Mouse (Mus musculus) intestine, embryonic 16.5 days (tissue): Measurements from ENCODE around the gene Col12a1. TPM values are rescaled to one million over a fixed set of nuclear protein-coding genes. Genes with fewer than 3 reads are reported as not detected.

Source experiments
- ATAC-seq: fragments of 200-750 bp; cut with Nextera tagmentation; 2 replicates; pipeline ENCODE4 v1.8.0; 2017; ENCODE audit warnings: moderate TSS enrichment, moderate library complexity
- H3K27ac ChIP-seq: fragments of 300-500 bp; sonication (generic); 2 replicates; pipeline ENCODE4 v1.5.1; 2014; ENCODE audit warnings: mild to moderate bottlenecking, low read length
- H3K27me3 ChIP-seq: fragments of 300-500 bp; sonication (generic); replicated peaks from 2 replicates; pipeline ENCODE4 v1.6.1; 2014; ENCODE audit warnings: low read length, control low read depth, mixed read lengths; ENCODE audit not compliant: control insufficient read depth, insufficient read depth
- H3K36me3 ChIP-seq: fragments of 300-500 bp; sonication (generic); 2 replicates; pipeline ENCODE4 v1.6.1; 2014; ENCODE audit warnings: low read length, control low read depth; ENCODE audit not compliant: control insufficient read depth, insufficient read depth
- H3K4me1 ChIP-seq: fragments of 300-500 bp; sonication (generic); 2 replicates; pipeline ENCODE4 v1.6.1; 2014; ENCODE audit warnings: low read length, control low read depth, mixed read lengths; ENCODE audit not compliant: control insufficient read depth, insufficient read depth
- H3K4me2 ChIP-seq: fragments of 300-500 bp; sonication (generic); 2 replicates; pipeline ENCODE4 v1.6.1; 2014; ENCODE audit warnings: low read depth, low read length, control low read depth
- H3K4me3 ChIP-seq: fragments of 300-500 bp; sonication (generic); 2 replicates; pipeline ENCODE4 v1.5.1; 2014; ENCODE audit warnings: mild to moderate bottlenecking, low read length
- H3K9ac ChIP-seq: fragments of 300-500 bp; sonication (generic); 2 replicates; pipeline ENCODE4 v1.6.1; 2014; ENCODE audit warnings: low read depth, low read length
- H3K9me3 ChIP-seq: fragments of 300-500 bp; sonication (generic); 2 replicates; pipeline ENCODE4 v1.6.1; 2016; ENCODE audit warnings: low read length, control low read depth; ENCODE audit not compliant: control insufficient read depth
- WGBS: fragments of 180-500 bp; shearing (Covaris S2); extraction: QIAGEN DNeasy Blood & Tissue Kit; methylation state at CpG from one replicate; pipeline ENCODE4 v1.1.7; 2014; 5-methylcytosine and 5-hydroxymethylcytosine counted together
- polyA plus RNA-seq: library from polyadenylated mRNA; unstranded; fragments of >200 nt; fragmentation: Nextera tagmentation; extraction: Ambion mirVana; gene quantifications from 2 replicates; pipeline ENCODE4 v1.2.1, GENCODE M21; 2015

Col12a1 gene
- polyA plus RNA-seq, 1 experiment from 2014 or later: 25.4 TPM

DNA sequence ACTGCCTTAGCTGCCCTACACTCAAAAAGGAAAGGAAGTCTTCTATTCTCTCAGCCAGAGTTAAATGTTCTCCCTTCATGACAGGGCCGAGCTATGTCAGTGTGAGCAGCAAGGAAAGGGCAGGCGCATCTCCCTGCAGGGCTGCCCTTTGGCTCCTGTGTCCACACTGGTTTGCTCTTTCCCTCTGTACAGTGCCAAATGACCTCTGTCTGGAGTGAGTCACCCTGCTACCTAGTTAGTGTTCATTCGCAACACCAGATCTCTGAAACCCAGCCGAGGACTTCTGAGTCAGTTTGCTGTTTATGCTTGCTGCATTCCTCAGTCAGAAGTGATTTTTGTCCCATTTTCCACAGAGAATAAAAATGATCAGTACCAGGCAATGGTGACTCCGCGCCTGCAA lies 108.3 kb downstream of the Col12a1 start:
- H3K4me1 ChIP-seq: peaks cover 2% of the 10 kb centered on the region; the same call in 1 of the 2 replicates
- H3K36me3 ChIP-seq: no peaks in the 10 kb centered on the region
- no peak overlapping the region for H3K4me2 ChIP-seq
- H3K9me3 ChIP-seq: no peaks in the 10 kb centered on the region
- no peak overlapping the region for H3K27ac ChIP-seq
- no peak for ATAC-seq
- 75% methylated on average over 6 of the region's 6 CpGs for WGBS
- no peaks in the 10 kb centered on the region for H3K27me3 ChIP-seq
- H3K4me3 ChIP-seq: no peak overlapping the region
- H3K9ac ChIP-seq: no peak overlapping the region

- no peak for ATAC-seq
- Histone ChIP-seq H3K4me3 (no peak overlapping the region), H3K27me3 (no peaks in the 10 kb centered on the region), H3K36me3 (no peaks in the 10 kb centered on the region), H3K9ac (no peak overlapping the region), H3K27ac (no peak overlapping the region), H3K4me2 (no peak overlapping the region), H3K4me1 (peaks cover 2% of the 10 kb centered on the region; the same call in 1 of the 2 replicates), H3K9me3 (no peaks in the 10 kb centered on the region)
- WGBS: 76% methylated on average over 4 of the region's 4 CpGs
Measured at GRCm38 (mm10) chr9:79609661-79610060, 109.0 kb downstream of the Col12a1 start.

DNA sequence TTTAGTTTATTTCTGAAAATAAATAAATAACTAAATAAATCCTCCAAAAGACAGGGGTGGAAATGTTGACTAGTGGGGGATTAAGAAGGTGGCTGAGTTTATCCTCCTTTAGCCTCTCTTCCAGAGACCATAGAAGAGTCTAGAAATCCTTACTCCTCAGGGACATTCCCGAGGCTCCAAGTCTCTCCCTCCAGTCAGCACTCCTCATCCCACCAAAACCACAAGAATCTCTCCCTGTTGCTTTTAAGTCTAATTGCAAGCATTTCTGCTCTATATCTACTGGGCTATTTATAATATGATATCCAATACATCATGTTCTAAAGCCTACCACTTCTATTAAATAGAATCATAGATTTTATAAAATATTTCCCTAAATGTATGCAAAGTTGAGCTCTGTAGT lies 109.8 kb downstream of the Col12a1 start:
- Histone ChIP-seq H3K4me2 (no peak overlapping the region), H3K27ac (no peak overlapping the region), H3K27me3 (no peaks in the 10 kb centered on the region), H3K9me3 (no peaks in the 10 kb centered on the region), H3K4me1 (peaks cover 2% of the 10 kb centered on the region; the same call in 1 of the 2 replicates), H3K4me3 (no peak overlapping the region), H3K36me3 (no peaks in the 10 kb centered on the region), H3K9ac (no peak overlapping the region)
- ATAC-seq: no peak
- WGBS: 46% methylated on average over 1 of the region's 1 CpGs

DNA sequence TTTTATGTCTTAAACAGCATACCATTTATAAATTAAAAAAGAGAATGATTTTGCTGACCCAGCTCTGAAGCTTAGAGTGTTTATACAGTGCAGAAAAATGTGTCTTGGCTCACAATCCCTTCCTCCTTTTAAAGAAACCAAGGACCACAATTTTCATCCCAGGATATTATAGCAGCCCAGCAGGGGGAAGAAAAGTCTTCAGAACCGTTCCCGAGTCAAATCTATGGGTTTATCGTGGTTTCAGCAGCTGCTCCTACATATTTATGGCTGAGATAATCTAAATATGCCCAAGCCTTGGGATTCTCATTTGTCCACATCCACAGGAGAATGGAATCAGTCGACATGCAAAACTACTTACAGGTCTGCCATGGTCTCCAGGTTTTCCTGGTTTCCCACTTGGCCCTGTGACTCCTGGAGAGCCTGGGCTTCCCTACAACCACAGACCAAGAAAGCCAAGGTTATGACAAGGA lies 110.5 kb downstream of the Col12a1 start:
- Histone ChIP-seq H3K9ac (no peak overlapping the region), H3K4me3 (no peak overlapping the region), H3K27me3 (no peaks in the 10 kb centered on the region), H3K4me2 (no peak overlapping the region), H3K4me1 (peaks cover 2% of the 10 kb centered on the region; the same call in 1 of the 2 replicates), H3K36me3 (no peaks in the 10 kb centered on the region), H3K9me3 (no peaks in the 10 kb centered on the region), H3K27ac (peak overlapping the region; percentile 72)
- ATAC-seq: peak; percentile 68; the same call in 1 of the 2 replicates
- 37% methylated on average over 4 of the region's 4 CpGs for WGBS

DNA sequence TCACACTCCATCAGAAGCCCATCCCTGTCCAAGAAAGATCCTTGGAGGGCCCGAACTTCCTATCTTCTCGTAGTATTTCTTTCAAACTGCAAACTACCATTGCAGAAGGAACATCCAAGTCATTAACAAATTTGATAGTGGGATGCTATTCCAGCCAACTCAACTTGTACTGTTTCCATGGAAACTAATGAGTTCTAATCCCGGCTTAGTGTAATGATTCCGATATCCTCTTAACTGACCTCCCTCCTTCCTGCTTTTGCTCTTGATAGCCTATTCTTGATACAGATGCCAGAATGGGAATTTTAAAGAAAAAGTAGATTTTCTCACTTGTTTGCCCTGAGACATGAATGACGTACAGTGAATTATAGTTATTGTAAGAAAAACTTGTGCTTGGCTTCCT lies 112.5 kb downstream of the Col12a1 start:
- 70% methylated on average over 5 of the region's 5 CpGs for WGBS
- H3K4me1 ChIP-seq: peaks cover 2% of the 10 kb centered on the region; the same call in 1 of the 2 replicates

DNA sequence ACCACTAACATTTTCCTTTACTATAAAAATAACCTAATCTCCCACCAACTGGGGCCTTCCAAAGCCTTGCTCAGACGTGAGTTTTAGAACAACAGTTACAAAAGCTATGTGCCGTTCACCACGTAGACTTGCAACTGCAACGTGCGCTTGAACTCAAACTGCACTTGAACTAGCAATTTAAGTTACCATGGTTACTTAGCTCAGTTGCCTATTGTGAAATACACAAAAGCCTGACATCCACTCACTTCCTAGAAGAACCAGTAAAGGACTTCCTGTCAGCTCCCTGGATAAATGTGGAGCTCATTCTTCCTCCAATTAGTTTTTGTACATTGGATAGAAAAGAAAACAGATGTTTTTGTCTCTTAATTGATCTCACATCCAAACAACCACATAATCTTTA lies 112.9 kb downstream of the Col12a1 start:
- Histone ChIP-seq H3K4me2 (no peak overlapping the region), H3K36me3 (no peaks in the 10 kb centered on the region), H3K4me1 (peaks cover 2% of the 10 kb centered on the region; the same call in 1 of the 2 replicates), H3K9me3 (no peaks in the 10 kb centered on the region), H3K4me3 (no peak overlapping the region), H3K9ac (no peak overlapping the region), H3K27ac (no peak overlapping the region), H3K27me3 (no peaks in the 10 kb centered on the region)
- no peak for ATAC-seq
- 54% methylated on average over 5 of the region's 5 CpGs for WGBS

More for the DNA sequence above, 112.5 kb downstream of the Col12a1 start:
- ATAC-seq: no peak
- Histone ChIP-seq H3K27ac (no peak overlapping the region), H3K9me3 (no peaks in the 10 kb centered on the region), H3K4me3 (no peak overlapping the region), H3K4me2 (no peak overlapping the region), H3K36me3 (no peaks in the 10 kb centered on the region), H3K9ac (no peak overlapping the region), H3K27me3 (no peaks in the 10 kb centered on the region)

DNA sequence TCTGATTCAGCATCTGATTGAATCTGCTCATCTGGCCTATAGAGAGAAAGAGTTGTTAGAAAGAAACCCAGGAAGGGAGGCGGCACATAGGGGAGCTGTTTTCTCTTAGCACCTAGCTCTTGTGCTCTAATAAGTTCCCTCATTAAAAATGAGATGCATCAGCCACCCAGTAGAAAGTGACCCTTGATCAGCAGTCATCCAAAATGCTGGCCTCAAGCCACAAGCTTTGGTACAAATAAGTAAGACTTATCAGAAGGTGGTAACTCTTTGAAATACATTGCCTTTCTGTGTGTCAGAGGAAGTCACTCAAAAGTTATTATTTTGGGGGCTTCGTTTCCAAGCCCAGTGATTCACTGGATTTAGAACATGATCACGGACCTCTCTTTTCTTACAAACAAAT lies 114.1 kb downstream of the Col12a1 start:
- no peaks in the 10 kb centered on the region for H3K36me3 ChIP-seq
- WGBS: 90% methylated on average over 3 of the region's 3 CpGs
- no peak for ATAC-seq

DNA sequence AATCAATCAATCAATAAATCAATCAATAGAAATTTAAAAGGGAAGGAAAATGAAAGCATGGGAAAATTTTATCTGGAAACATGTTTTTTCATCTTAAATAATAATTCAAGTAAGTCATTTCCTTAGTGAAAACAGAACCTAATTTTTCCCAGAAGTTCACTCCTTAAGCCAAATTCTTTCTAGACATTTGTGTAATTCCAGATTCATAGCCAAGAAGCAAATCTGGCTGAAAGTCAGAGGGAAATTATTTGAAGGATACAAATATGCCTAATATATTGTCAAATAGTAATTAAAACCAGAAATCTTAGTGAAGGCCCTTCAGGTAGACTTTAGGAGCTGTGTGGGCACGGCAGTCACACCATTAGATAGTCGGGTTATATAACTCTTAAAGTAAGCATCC lies 115.2 kb downstream of the Col12a1 start:
- no peak overlapping the region for H3K9ac ChIP-seq
- H3K36me3 ChIP-seq: no peaks in the 10 kb centered on the region
- H3K27ac ChIP-seq: no peak overlapping the region
- ATAC-seq: no peak
- H3K9me3 ChIP-seq: no peaks in the 10 kb centered on the region
- no peaks in the 10 kb centered on the region for H3K27me3 ChIP-seq
- H3K4me1 ChIP-seq: peaks cover 2% of the 10 kb centered on the region; the same call in 1 of the 2 replicates
- no peak overlapping the region for H3K4me3 ChIP-seq
- WGBS: 76% methylated on average over 2 of the region's 2 CpGs
- H3K4me2 ChIP-seq: no peak overlapping the region

More for the DNA sequence above, 114.1 kb downstream of the Col12a1 start:
- Histone ChIP-seq H3K4me1 (peaks cover 2% of the 10 kb centered on the region; the same call in 1 of the 2 replicates), H3K27me3 (no peaks in the 10 kb centered on the region), H3K27ac (no peak overlapping the region), H3K4me2 (no peak overlapping the region), H3K9me3 (no peaks in the 10 kb centered on the region), H3K4me3 (no peak overlapping the region), H3K9ac (no peak overlapping the region)

- no peak overlapping the region for H3K27ac ChIP-seq
- H3K27me3 ChIP-seq: no peaks in the 10 kb centered on the region
- H3K9ac ChIP-seq: no peak overlapping the region
- WGBS: 76% methylated on average over 3 of the region's 3 CpGs
- H3K9me3 ChIP-seq: no peaks in the 10 kb centered on the region
- no peaks in the 10 kb centered on the region for H3K4me1 ChIP-seq
- no peak for ATAC-seq
- no peaks in the 10 kb centered on the region for H3K36me3 ChIP-seq
- H3K4me3 ChIP-seq: no peak overlapping the region
- H3K4me2 ChIP-seq: no peak overlapping the region
Measured at GRCm38 (mm10) chr9:79600237-79600570, 118.4 kb downstream of the Col12a1 start.
